Mouse (Mus musculus): ENCODE measurements around the gene Rhov.

DNA sequence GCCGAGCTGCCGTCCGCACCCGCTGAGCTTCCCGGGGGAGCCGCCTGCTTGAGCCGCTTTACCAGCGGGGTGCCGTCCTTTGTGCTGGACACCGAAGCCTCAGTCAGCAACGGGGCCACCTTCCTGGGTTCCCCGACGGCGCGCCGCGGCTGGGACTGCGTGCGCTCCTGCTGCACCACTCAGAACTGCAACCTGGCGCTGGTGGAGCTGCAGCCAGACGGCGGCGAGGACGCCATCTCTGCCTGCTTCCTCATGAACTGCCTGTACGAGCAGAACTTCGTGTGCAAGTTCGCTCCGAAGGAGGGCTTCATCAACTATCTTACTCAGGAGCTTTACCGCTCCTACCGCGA lies 33.2 kb downstream of the Rhov start:
- no peak for TF ChIP-seq CTCF (IDR thresholded peaks at IDR 0.05; ENCODE audit: borderline replicate concordance, insufficient read depth, low read length)
- no peak for TF ChIP-seq POLR2A (IDR thresholded peaks at IDR 0.05; ENCODE audit: low read depth, low read length)

Measured in embryonic fibroblast, embryonic 13.5 days (primary cell).